8 mouse cellular contexts compared by ENCODE assay signal in genomic region chr11:65806321-65806904, GRCm38 (mm10). TPM values are rescaled to one million over a fixed set of nuclear protein-coding genes. Genes with fewer than 3 reads are reported as not detected.
DNase-seq lines count a peak whose midpoint lies in the region; ATAC-seq and TF ChIP-seq lines count a peak whose summit lies in the region.

No protein-coding gene starts in this region.

- H3K4me1 ChIP-seq in kidney, adult 2 months (ENCODE audit: control insufficient read depth, insufficient read depth, low read length), result no peaks in the 10 kb centered on the region
- peaks cover 15% of the 10 kb centered on the region for H3K4me1 ChIP-seq in hindbrain, embryonic 10.5 days (replicated peaks)
- no peaks in the 10 kb centered on the region; the same call in 1 of the 2 replicates for H3K4me1 ChIP-seq in liver, embryonic 11.5 days (replicated peaks; ENCODE audit: control insufficient read depth, insufficient read depth, low read length)
- no peaks in the 10 kb centered on the region for H3K4me1 ChIP-seq in midbrain, postnatal 0 days (ENCODE audit: insufficient read depth, low read length)

- peak overlapping the region; percentile 81 for H3K4me3 ChIP-seq in kidney, adult 2 months (ENCODE audit: insufficient read depth, low read depth, low read length)
- H3K4me3 ChIP-seq in hindbrain, embryonic 10.5 days, result peak overlapping the region; percentile 80
- peak overlapping the region; percentile 83 for H3K4me3 ChIP-seq in liver, embryonic 11.5 days (ENCODE audit: low read depth, low read length)
- H3K4me3 ChIP-seq in midbrain, postnatal 0 days (ENCODE audit: low read depth, low read length), result peak overlapping the region; percentile 83

- H3K9ac ChIP-seq in liver, embryonic 11.5 days (ENCODE audit: low read depth, low read length), result peak overlapping the region; percentile 83
- peak overlapping the region; percentile 69; the same call in 1 of the 2 replicates for H3K9ac ChIP-seq in midbrain, postnatal 0 days (replicated peaks; ENCODE audit: low read length, poor library complexity, severe bottlenecking)

- ATAC-seq in Patski, result peak; percentile 62
- ATAC-seq in erythroid progenitor cell, adult 5-6 weeks (replicated peaks; ENCODE audit: low FRiP score, poor library complexity, severe bottlenecking), result peak; percentile 64
- ATAC-seq in liver, embryonic 11.5 days (replicated peaks; ENCODE audit: low FRiP score), result peak; percentile 61
- ATAC-seq in midbrain, postnatal 0 days (ENCODE audit: low FRiP score), result peak; percentile 53; the same call in 1 of the 2 replicates

- no peaks in the 10 kb centered on the region for H3K36me3 ChIP-seq in kidney, adult 2 months (ENCODE audit: control insufficient read depth, insufficient read depth, low read length)
- H3K36me3 ChIP-seq in hindbrain, embryonic 10.5 days, result no peaks in the 10 kb centered on the region
- H3K36me3 ChIP-seq in liver, embryonic 11.5 days (ENCODE audit: control insufficient read depth, insufficient read depth, low read length), result no peaks in the 10 kb centered on the region
- no peaks in the 10 kb centered on the region for H3K36me3 ChIP-seq in midbrain, postnatal 0 days (ENCODE audit: insufficient read depth, low read length)

- no peak for TF ChIP-seq POLR2A in kidney, adult 2 months (IDR thresholded peaks at IDR 0.05; ENCODE audit: low read depth, low read length)

- TF ChIP-seq CTCF in kidney, adult 2 months (conservative IDR thresholded peaks at IDR 0.05; ENCODE audit: insufficient read depth, insufficient read length, low read depth, low read length), result no peak
- TF ChIP-seq CTCF in Patski (IDR thresholded peaks at IDR 0.05), result no peak
- no peak for TF ChIP-seq CTCF in midbrain, postnatal 0 days (IDR thresholded peaks at IDR 0.05)

- POLR2A ChIA-PET in Patski (lab: Charles Lee), result interaction anchor here (1.3 to 2.6 kb wide), 2 partner anchors 18 to 26 kb away, joined by 3 to 8 read pairs; partner anchors contain the start of gene Map2k4

- WGBS in kidney, adult 2 months, result 2% methylated on average over 20 of the region's 20 CpGs
- 2% methylated on average over 20 of the region's 20 CpGs for WGBS in hindbrain, embryonic 10.5 days
- WGBS in liver, embryonic 11.5 days, result 0% methylated on average over 20 of the region's 20 CpGs
- WGBS in midbrain, postnatal 0 days, result 1% methylated on average over 20 of the region's 20 CpGs

- no peaks in the 10 kb centered on the region for H3K27me3 ChIP-seq in kidney, adult 2 months (replicated peaks; ENCODE audit: control insufficient read depth, insufficient read depth, low read length)
- no peaks in the 10 kb centered on the region for H3K27me3 ChIP-seq in Patski
- no peaks in the 10 kb centered on the region for H3K27me3 ChIP-seq in hindbrain, embryonic 10.5 days (ENCODE audit: insufficient read depth, poor library complexity, severe bottlenecking)
- H3K27me3 ChIP-seq in liver, embryonic 11.5 days (replicated peaks; ENCODE audit: control insufficient read depth, insufficient read depth, low read length), result no peaks in the 10 kb centered on the region
- H3K27me3 ChIP-seq in midbrain, postnatal 0 days (ENCODE audit: insufficient read depth, low read length), result no peaks in the 10 kb centered on the region

- in situ Hi-C loops in Patski (cut with MboI; ENCODE audit: low pct_unique_long_range_greater_than_20kb), result no loop called here

- no peaks in the 10 kb centered on the region for H3K9me3 ChIP-seq in hindbrain, embryonic 10.5 days
- H3K9me3 ChIP-seq in liver, embryonic 11.5 days (ENCODE audit: control insufficient read depth, low read length), result no peaks in the 10 kb centered on the region
- no peaks in the 10 kb centered on the region for H3K9me3 ChIP-seq in midbrain, postnatal 0 days (ENCODE audit: low read length)

- peak overlapping the region; percentile 29 for H3K27ac ChIP-seq in kidney, adult 2 months (ENCODE audit: insufficient read depth, low read depth, low read length)
- peak overlapping the region; percentile 92 for H3K27ac ChIP-seq in hindbrain, embryonic 10.5 days
- H3K27ac ChIP-seq in liver, embryonic 11.5 days (ENCODE audit: low read depth, low read length), result peak overlapping the region; percentile 78
- H3K27ac ChIP-seq in midbrain, postnatal 0 days (ENCODE audit: low read depth, low read length), result no peak overlapping the region

- peak; percentile 59 for DNase-seq in kidney, adult 2 months
- DNase-seq in kidney, adult 11 months, result no peak
- DNase-seq in Patski (ENCODE audit: low read depth, low spot score), result no peak
- DNase-seq in hindbrain, embryonic 10.5 days (ENCODE audit: low spot score), result no peak
- no peak for DNase-seq in liver, embryonic 11.5 days (ENCODE audit: low spot score)
- DNase-seq in midbrain, postnatal 0 days (ENCODE audit: low spot score), result peak; percentile 26
- no peak for DNase-seq in cerebellum, adult 8-10 months

- CTCF ChIA-PET in Patski (lab: Charles Lee), result interaction anchor here (1.1 to 2.5 kb wide), 3 partner anchors 11 to 18 kb away, joined by 4 to 14 read pairs (median 5); partner anchors contain the start of gene Map2k4

- H3K4me2 ChIP-seq in liver, embryonic 11.5 days, result peak overlapping the region; percentile 93
- H3K4me2 ChIP-seq in midbrain, postnatal 0 days (ENCODE audit: low read depth, low read length, poor library complexity, severe bottlenecking), result peak overlapping the region; percentile 89

RNA-seq across cellular contexts. Expression of gene Zkscan6, which starts 0.6 kb away (rescaled TPM):
- 3.1 TPM in 2 replicates for polyA plus RNA-seq in kidney, adult 2 months (2012; rRNA removed)
- polyA plus RNA-seq in Patski (2021), result 10.4 TPM
- 0.42 and 1.8 TPM in 2 replicates for total RNA-seq in erythroid progenitor cell, adult 5-6 weeks (2015; ENCODE audit: low replicate concordance)
- 2.6 and 5.4 TPM in 2 replicates for total RNA-seq in erythroid progenitor cell, adult 5-6 weeks (2017; ENCODE audit: low replicate concordance)
- polyA plus RNA-seq in hindbrain, embryonic 10.5 days (2016; fragmentation: Nextera tagmentation; extraction: Ambion mirVana), result 11.8 and 13.6 TPM in 2 replicates
- polyA plus RNA-seq in liver, embryonic 11.5 days (2014; fragmentation: Nextera tagmentation; extraction: Ambion mirVana), result 10.9 and 12.0 TPM in 2 replicates
- total RNA-seq in midbrain, postnatal 0 days (2014; rRNA removed), result 7.8 and 15.3 TPM in 2 replicates
- 10.5 and 10.7 TPM in 2 replicates for polyA plus RNA-seq in midbrain, postnatal 0 days (2015; fragmentation: Nextera tagmentation; extraction: Ambion mirVana)

RNA-seq across cellular contexts. Expression of gene Map2k4, which starts 18.3 kb away (rescaled TPM):
- polyA plus RNA-seq in kidney, adult 2 months (2012; rRNA removed), result 17.3 and 18.6 TPM in 2 replicates
- 51.1 TPM for polyA plus RNA-seq in Patski (2021)
- total RNA-seq in erythroid progenitor cell, adult 5-6 weeks (2015; ENCODE audit: low replicate concordance), result 27.8 and 31.0 TPM in 2 replicates
- 20.7 and 30.2 TPM in 2 replicates for total RNA-seq in erythroid progenitor cell, adult 5-6 weeks (2017; ENCODE audit: low replicate concordance)
- 57.5 and 62.8 TPM in 2 replicates for polyA plus RNA-seq in hindbrain, embryonic 10.5 days (2016; fragmentation: Nextera tagmentation; extraction: Ambion mirVana)
- 63.7 and 69.9 TPM in 2 replicates for polyA plus RNA-seq in liver, embryonic 11.5 days (2014; fragmentation: Nextera tagmentation; extraction: Ambion mirVana)
- 160 and 175 TPM in 2 replicates for total RNA-seq in midbrain, postnatal 0 days (2014; rRNA removed)
- 121 and 123 TPM in 2 replicates for polyA plus RNA-seq in midbrain, postnatal 0 days (2015; fragmentation: Nextera tagmentation; extraction: Ambion mirVana)

Comparison
In these comparisons a context has a peak if more than half of its experiments do, and no peak if none do; other contexts are left out.
1. DNase-seq: peak in kidney, adult 2 months (single experiment) and midbrain, postnatal 0 days (single experiment); none in kidney, adult 11 months (single experiment), Patski (single experiment), hindbrain, embryonic 10.5 days (single experiment), liver, embryonic 11.5 days (single experiment) and cerebellum, adult 8-10 months (single experiment).
2. Peak in every context shown above with its lines, with median percentiles within 50 percentile points of each other: H3K4me3 ChIP-seq and ATAC-seq.